Mouse (Mus musculus): ENCODE results near the gene Htr2b.

GRCm38 (mm10) chr1:86160059-86160458, 48.3 kb upstream of the Htr2b start:
- TF ChIP-seq POLR2A (IDR thresholded peaks at IDR 0.05; ENCODE audit: borderline replicate concordance, control insufficient read depth, low read depth, low read length) (no peak), CTCF (IDR thresholded peaks at IDR 0.05; ENCODE audit: control insufficient read depth, insufficient read depth, low read length) (no peak)

All from bone marrow, adult 2 months (tissue).